Mouse (Mus musculus): ENCODE results near the gene Stap2. TPM values are rescaled to one million over a fixed set of nuclear protein-coding genes. Genes with fewer than 3 reads are reported as not detected.
A peak's percentile ranks its signal among the peaks of the same experiment; 100 is the strongest.

Gene Stap2
- total and polyA plus RNA-seq, 2 experiments from 2014 or later, result 4.6 to 5.4 TPM

DNA sequence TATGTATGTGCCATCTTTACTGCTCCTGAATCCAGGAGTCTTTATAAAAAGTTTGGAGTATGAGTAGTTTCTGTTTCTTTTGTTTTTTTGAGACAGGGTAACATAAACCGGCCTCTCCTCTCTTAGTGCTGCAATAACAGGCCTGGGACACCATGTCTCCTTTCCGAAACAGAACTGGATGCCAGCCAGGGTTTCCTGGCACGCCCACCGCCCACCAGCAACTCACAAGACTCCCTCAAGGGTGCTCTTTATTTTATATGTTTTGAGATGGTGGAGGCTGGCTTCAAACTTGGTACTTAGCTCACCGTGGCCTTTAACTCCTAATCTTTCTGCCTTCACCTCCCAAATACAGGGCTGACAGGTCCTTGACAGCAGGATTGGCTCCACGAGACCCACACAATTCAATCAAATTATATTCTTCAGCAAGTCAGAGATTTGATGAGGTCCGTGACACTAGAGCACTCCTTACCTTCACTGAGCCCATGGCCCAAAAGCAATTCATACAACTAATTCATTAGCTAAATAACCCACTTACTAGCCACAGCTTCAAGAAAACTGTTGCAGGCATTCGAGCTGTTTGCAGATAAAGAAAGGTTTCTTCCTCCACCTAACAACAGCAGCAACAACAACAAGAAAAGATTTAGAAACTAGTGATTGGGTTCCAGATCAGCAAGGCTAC, 33.3 kb upstream of the Stap2 start:
- H3K4me1 ChIP-seq (ENCODE audit: insufficient read depth, low read length), result peaks cover 16% of the 10 kb centered on the region
- H3K4me2 ChIP-seq (ENCODE audit: low read depth, low read length), result no peak overlapping the region
- no peak overlapping the region for H3K4me3 ChIP-seq (ENCODE audit: low read length)
- 82% methylated on average over 8 of the region's 8 CpGs for WGBS
- no peak overlapping the region for H3K9ac ChIP-seq (replicated peaks; ENCODE audit: low read length)
- ATAC-seq (no peak), DNase-seq (ENCODE audit: low spot score) (no peak)
- H3K27me3 ChIP-seq (ENCODE audit: insufficient read depth, low read length), result no peaks in the 10 kb centered on the region
- no peaks in the 10 kb centered on the region for H3K9me3 ChIP-seq (ENCODE audit: low read length)
- TF ChIP-seq CTCF (IDR thresholded peaks at IDR 0.05; ENCODE audit: low read depth), result no peak
- 0 out of 2 replicates have a peak, but pooled peaks cover 2% of the 10 kb centered on the region for H3K36me3 ChIP-seq (ENCODE audit: insufficient read depth, low read length)
- no peak overlapping the region for H3K27ac ChIP-seq

DNA sequence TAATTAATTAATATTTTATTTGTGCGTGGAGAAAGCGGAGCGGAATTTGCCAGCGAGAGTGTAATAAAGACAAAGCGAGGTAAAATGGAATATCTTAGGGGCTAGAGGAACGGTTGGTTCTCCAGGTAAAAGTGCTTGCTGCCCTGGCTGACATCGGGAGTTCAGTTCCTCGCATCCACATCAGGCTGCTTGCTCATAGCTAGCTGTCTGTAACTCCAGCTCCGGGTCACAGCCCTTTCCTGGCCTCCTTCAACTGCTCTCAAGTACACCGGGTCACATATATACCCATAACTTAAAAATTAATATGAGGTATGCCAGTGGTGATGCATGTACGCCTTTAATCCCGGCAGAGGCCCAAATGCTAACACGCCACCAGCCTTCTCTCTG, 31.5 kb upstream of the Stap2 start:
- peak overlapping the region; percentile 49 for H3K4me2 ChIP-seq (ENCODE audit: low read depth, low read length)
- no peaks in the 10 kb centered on the region for H3K9me3 ChIP-seq (ENCODE audit: low read length)
- no peak overlapping the region for H3K27ac ChIP-seq
- H3K4me3 ChIP-seq (ENCODE audit: low read length), result peak overlapping the region; percentile 91
- peak; percentile 15; the same call in 1 of the 2 replicates for ATAC-seq
- H3K27me3 ChIP-seq (ENCODE audit: insufficient read depth, low read length), result no peaks in the 10 kb centered on the region
- H3K9ac ChIP-seq (replicated peaks; ENCODE audit: low read length), result peak overlapping the region; percentile 28
- peaks cover 16% of the 10 kb centered on the region for H3K4me1 ChIP-seq (ENCODE audit: insufficient read depth, low read length)
- WGBS, result 37% methylated on average over 13 of the region's 13 CpGs
- TF ChIP-seq CTCF (IDR thresholded peaks at IDR 0.05; ENCODE audit: low read depth), result no peak
- no peak for DNase-seq (ENCODE audit: low spot score)
- H3K36me3 ChIP-seq (ENCODE audit: insufficient read depth, low read length), result 0 out of 2 replicates have a peak, but pooled peaks cover 6% of the 10 kb centered on the region

DNA sequence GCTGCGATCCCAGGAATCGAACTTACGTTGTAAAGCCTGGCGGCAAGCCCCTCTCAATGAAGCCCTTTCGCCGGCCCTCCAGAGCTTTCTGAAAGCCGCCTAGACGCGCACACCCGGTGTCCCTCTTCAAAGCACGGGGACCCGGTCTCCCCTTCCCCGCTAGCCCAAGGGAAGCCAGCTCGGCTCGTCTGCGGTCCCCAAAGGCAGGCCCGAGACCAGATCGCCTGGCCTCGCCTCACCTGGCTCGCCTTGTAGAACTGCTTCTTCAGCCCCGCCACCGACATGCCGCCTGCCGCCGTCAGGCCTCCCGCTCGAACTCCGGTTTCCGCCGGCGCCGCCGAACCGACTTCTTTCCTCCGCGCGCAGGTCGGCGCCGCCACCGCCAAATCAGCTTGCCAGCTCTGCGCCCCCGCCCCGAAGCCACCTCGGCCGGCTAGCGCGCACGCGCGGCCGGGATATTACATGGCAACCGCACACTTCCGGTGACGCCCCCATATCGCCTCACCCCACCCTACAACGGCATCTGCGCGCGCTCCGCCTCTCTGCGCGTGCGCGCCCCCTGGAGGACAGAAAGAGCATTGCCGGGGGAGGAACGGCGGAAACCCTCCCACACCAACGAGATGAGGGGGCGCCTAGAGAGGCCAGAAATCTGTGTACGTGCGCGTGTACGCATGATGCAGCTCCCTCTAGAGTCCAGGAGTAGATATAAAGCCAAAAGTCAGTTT, 31.0 kb upstream of the Stap2 start, which contains the start of gene Sh3gl1:
Sh3gl1 (minus strand) TSS at position 460 of the 725 bp plus-strand sequence.
- Histone ChIP-seq H3K4me2 (ENCODE audit: low read depth, low read length) (peak within 1 kb of the TSS; percentile 58), H3K9ac (replicated peaks; ENCODE audit: low read length) (peak within 1 kb of the TSS; percentile 92), H3K36me3 (ENCODE audit: insufficient read depth, low read length) (0 out of 2 replicates have a peak, but pooled peaks cover 6% of the 10 kb centered on the region), H3K9me3 (ENCODE audit: low read length) (no peaks in the 10 kb centered on the region), H3K4me3 (ENCODE audit: low read length) (peak within 1 kb of the TSS; percentile 91), H3K27ac (peak within 1 kb of the TSS; percentile 91), H3K4me1 (ENCODE audit: insufficient read depth, low read length) (peaks cover 16% of the 10 kb centered on the region), H3K27me3 (ENCODE audit: insufficient read depth, low read length) (no peaks in the 10 kb centered on the region)
- ATAC-seq (peak; percentile 93), DNase-seq (ENCODE audit: low spot score) (peak; percentile 99)
- peak; percentile 99 for TF ChIP-seq CTCF (IDR thresholded peaks at IDR 0.05; ENCODE audit: low read depth)
- WGBS, result under 1% methylated on average over 73 of the region's 74 CpGs

DNA sequence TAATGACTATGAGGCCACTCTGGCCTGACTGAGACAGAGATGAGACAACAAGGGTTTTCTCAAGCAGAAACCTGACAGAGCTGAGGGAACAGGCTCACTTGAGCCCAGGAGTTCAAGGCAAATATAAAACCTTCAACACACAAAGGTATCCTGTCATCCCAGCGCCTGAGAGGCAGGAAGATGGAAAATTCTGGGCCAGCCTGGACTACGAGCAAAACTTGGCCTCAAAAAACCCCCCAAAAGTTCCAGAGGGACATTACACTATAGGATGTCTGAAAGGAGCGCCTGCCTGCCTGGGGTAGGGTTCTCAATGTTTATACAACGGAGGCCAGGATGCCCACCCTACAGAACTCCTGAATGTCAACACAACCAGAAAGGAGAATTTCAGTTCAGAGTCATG, 29.8 kb upstream of the Stap2 start:
- H3K4me3 ChIP-seq (ENCODE audit: low read length), result peak overlapping the region; percentile 91; the same call in 1 of the 2 replicates
- WGBS, result 83% methylated on average over 4 of the region's 4 CpGs

DNA sequence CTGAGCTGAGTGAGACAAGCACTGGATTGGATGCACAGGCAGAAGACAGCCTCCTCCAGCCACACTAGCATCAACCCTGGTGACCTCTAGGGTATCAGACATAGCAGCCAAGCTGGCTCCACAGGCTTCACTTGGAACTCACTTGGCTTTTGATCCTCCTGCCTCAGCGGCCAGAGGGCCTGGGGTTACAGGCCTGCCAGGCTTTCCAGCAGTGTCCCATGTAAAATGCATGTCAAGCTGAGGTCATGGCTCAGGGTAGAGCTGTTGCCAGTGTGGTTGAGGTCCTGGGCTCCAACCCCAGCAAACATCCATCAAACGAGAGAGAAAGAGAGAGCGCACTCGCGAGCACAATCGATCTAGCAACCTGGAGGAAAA, 29.3 kb upstream of the Stap2 start:
- DNase-seq (ENCODE audit: low spot score), result no peak
- peaks cover 6% of the 10 kb centered on the region; the same call in 1 of the 2 replicates for H3K36me3 ChIP-seq (ENCODE audit: insufficient read depth, low read length)
- H3K27ac ChIP-seq, result no peak overlapping the region
- H3K4me3 ChIP-seq (ENCODE audit: low read length), result no peak overlapping the region
- H3K9me3 ChIP-seq (ENCODE audit: low read length), result no peaks in the 10 kb centered on the region
- no peak for ATAC-seq
- no peak for TF ChIP-seq CTCF (IDR thresholded peaks at IDR 0.05; ENCODE audit: low read depth)
- H3K9ac ChIP-seq (replicated peaks; ENCODE audit: low read length), result peak overlapping the region; percentile 92; the same call in 1 of the 2 replicates
- H3K27me3 ChIP-seq (ENCODE audit: insufficient read depth, low read length), result no peaks in the 10 kb centered on the region
- 94% methylated on average over 6 of the region's 6 CpGs for WGBS
- H3K4me2 ChIP-seq (ENCODE audit: low read depth, low read length), result peak overlapping the region; percentile 58; the same call in 1 of the 2 replicates
- H3K4me1 ChIP-seq (ENCODE audit: insufficient read depth, low read length), result peaks cover 13% of the 10 kb centered on the region

More for the DNA sequence above, 29.8 kb upstream of the Stap2 start:
- no peak overlapping the region for H3K27ac ChIP-seq
- no peaks in the 10 kb centered on the region for H3K9me3 ChIP-seq (ENCODE audit: low read length)
- no peaks in the 10 kb centered on the region for H3K27me3 ChIP-seq (ENCODE audit: insufficient read depth, low read length)
- TF ChIP-seq CTCF (IDR thresholded peaks at IDR 0.05; ENCODE audit: low read depth), result no peak
- peaks cover 6% of the 10 kb centered on the region; the same call in 1 of the 2 replicates for H3K36me3 ChIP-seq (ENCODE audit: insufficient read depth, low read length)
- peak overlapping the region; percentile 58 for H3K4me2 ChIP-seq (ENCODE audit: low read depth, low read length)
- no peak for ATAC-seq
- H3K9ac ChIP-seq (replicated peaks; ENCODE audit: low read length), result peak overlapping the region; percentile 92
- no peak for DNase-seq (ENCODE audit: low spot score)
- peaks cover 13% of the 10 kb centered on the region for H3K4me1 ChIP-seq (ENCODE audit: insufficient read depth, low read length)

DNA sequence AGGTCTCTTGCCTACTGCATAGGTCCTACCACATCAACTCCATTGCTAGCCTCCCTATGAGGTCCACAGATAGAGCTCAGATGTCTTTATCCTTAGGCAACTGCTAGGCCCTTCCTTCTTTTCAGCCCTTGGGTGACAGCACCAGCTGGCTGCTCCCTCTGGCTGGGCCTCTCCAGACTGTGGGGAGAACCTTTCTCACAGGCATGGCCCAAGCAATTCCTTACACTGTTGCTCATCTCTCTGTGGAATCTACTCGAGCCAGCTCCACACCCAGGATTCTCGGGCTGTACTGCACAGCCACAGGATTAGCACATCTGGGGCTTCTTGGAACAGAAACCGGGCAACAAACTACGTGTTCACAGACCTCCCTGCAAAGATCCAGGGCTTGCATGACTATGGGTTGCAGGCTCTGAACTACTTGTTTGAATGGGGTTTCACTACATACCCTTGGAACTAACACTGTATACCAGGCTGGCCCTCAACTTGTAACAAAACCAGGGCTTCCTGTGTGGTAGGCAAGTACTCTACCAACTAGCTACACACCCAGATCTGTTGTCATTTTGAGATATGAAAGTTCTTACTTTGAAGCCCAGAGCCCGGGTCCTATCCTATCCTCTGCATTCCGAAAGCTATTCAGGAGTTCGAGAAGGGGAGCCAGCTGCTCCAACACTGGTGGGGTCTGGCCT, 28.8 kb upstream of the Stap2 start:
- no peak overlapping the region for H3K4me2 ChIP-seq (ENCODE audit: low read depth, low read length)

More for the DNA sequence above, 28.8 kb upstream of the Stap2 start:
- H3K4me1 ChIP-seq (ENCODE audit: insufficient read depth, low read length), result peaks cover 13% of the 10 kb centered on the region
- H3K9me3 ChIP-seq (ENCODE audit: low read length), result no peaks in the 10 kb centered on the region
- DNase-seq (ENCODE audit: low spot score) (no peak), ATAC-seq (no peak)
- 84% methylated on average over 7 of the region's 7 CpGs for WGBS
- TF ChIP-seq CTCF (IDR thresholded peaks at IDR 0.05; ENCODE audit: low read depth), result no peak
- H3K4me3 ChIP-seq (ENCODE audit: low read length), result no peak overlapping the region
- H3K9ac ChIP-seq (replicated peaks; ENCODE audit: low read length), result no peak overlapping the region
- no peak overlapping the region for H3K27ac ChIP-seq
- no peaks in the 10 kb centered on the region for H3K27me3 ChIP-seq (ENCODE audit: insufficient read depth, low read length)
- H3K36me3 ChIP-seq (ENCODE audit: insufficient read depth, low read length), result peaks cover 6% of the 10 kb centered on the region; the same call in 1 of the 2 replicates
